Comparison of ENCODE assay signal across 17 mouse cellular contexts in the genomic region with DNA sequence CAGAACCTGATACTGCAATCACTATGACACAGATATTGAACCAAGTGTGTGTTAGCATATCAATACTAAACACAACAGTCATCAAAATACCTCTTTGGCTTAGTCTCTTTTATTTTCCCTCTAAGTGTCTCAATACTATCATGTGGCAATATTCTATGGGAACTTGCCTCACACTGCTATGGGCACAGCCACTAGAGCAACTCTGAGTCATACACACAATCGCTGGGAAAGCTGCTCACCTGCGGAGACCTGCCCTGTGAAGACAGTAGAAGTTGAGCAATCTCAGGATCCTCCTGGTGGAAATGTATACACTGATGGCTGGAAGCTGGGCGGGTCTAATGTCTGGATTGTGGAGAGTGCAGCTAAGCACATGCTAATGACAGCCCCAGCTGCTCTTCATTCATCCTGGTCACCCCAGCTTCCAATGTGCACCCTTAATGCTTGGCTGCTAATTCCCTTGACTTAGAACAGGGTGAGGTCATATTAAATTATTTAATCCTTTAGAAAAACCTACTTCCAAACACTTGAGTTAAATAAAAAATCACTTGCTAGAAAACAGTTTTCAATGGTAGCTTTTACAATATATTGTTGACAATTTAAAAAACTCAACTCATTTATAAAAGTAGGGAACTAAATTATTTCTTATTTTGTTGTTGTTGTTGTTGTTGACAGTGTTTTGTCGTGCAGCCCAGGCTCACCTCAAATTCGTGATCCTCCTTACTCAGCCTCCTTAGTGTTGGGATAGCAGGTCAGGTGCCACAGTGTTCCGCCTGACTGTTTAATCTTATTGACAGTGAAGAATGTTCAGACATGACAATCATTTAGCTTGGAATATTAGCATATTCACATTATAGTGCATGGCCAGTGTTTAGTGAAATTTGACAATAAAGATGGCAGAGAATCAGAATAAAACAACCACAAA.
DNase-seq lines count a peak whose midpoint lies in the region; ATAC-seq lines count a peak whose summit lies in the region.
"Had no signal": no experiment of that assay in that cellular context is flagged by ENCODE, and none has a peak within 500 bp of the region (broad histone marks: within the 10 kb centered on the region; RNA-seq: fewer than 3 reads in every experiment).

No protein-coding gene starts in this region.

- no peaks in the 10 kb centered on the region for H3K9me3 ChIP-seq in embryonic facial prominence, embryonic 14.5 days (ENCODE audit: control insufficient read depth, low read length)
- H3K9me3 ChIP-seq in embryonic facial prominence, embryonic 10.5 days, result no peaks in the 10 kb centered on the region
- H3K9me3 ChIP-seq in kidney, embryonic 14.5 days (ENCODE audit: control insufficient read depth, low read length), result no peaks in the 10 kb centered on the region
- no peaks in the 10 kb centered on the region for H3K9me3 ChIP-seq in midbrain, embryonic 15.5 days
- H3K9me3 ChIP-seq in limb, embryonic 10.5 days (replicated peaks), result no peaks in the 10 kb centered on the region
- H3K9me3 ChIP-seq: heart, embryonic 15.5 days; limb, embryonic 15.5 days; neural tube, embryonic 12.5 days had no signal

- 74% methylated on average over 6 of the region's 6 CpGs for WGBS in embryonic facial prominence, embryonic 14.5 days
- WGBS in embryonic facial prominence, embryonic 10.5 days, result 77% methylated on average over 6 of the region's 6 CpGs
- 78% methylated on average over 6 of the region's 6 CpGs for WGBS in kidney, embryonic 14.5 days
- 63% methylated on average over 6 of the region's 6 CpGs for WGBS in midbrain, embryonic 15.5 days
- WGBS in limb, embryonic 10.5 days, result 74% methylated on average over 6 of the region's 6 CpGs

- peak; percentile 33 for DNase-seq in embryonic facial prominence, embryonic 14.5 days (ENCODE audit: low spot score)
- DNase-seq in embryonic facial prominence, embryonic 10.5 days (ENCODE audit: low spot score), result no peak
- DNase-seq in kidney, adult 18-20 months, result no peak
- peak; percentile 12 for DNase-seq in adipocyte (ENCODE audit: low spot score)
- DNase-seq in limb, embryonic 10.5 days (ENCODE audit: low spot score), result no peak
- no peak for DNase-seq in adrenal gland, postnatal 10 days
- DNase-seq: lung, adult 18-20 months; lung, postnatal 36 days; thymus, adult 2 months had no signal

- no peaks in the 10 kb centered on the region for H3K36me3 ChIP-seq in embryonic facial prominence, embryonic 14.5 days (ENCODE audit: control insufficient read depth, insufficient read depth, low read length)
- H3K36me3 ChIP-seq in embryonic facial prominence, embryonic 10.5 days (replicated peaks), result no peaks in the 10 kb centered on the region
- no peaks in the 10 kb centered on the region for H3K36me3 ChIP-seq in kidney, embryonic 14.5 days (ENCODE audit: control insufficient read depth, insufficient read depth, low read length)
- no peaks in the 10 kb centered on the region for H3K36me3 ChIP-seq in midbrain, embryonic 15.5 days (replicated peaks)
- H3K36me3 ChIP-seq in limb, embryonic 10.5 days, result no peaks in the 10 kb centered on the region
- H3K36me3 ChIP-seq: G1E; heart, embryonic 15.5 days; limb, embryonic 15.5 days; neural tube, embryonic 12.5 days had no signal

- no peaks in the 10 kb centered on the region for H3K4me1 ChIP-seq in embryonic facial prominence, embryonic 14.5 days (ENCODE audit: control insufficient read depth, insufficient read depth, low read length)
- no peaks in the 10 kb centered on the region for H3K4me1 ChIP-seq in embryonic facial prominence, embryonic 10.5 days
- 0 out of 2 replicates have a peak, but pooled peaks cover 3% of the 10 kb centered on the region for H3K4me1 ChIP-seq in kidney, embryonic 14.5 days (ENCODE audit: control insufficient read depth, insufficient read depth, low read length)
- no peaks in the 10 kb centered on the region for H3K4me1 ChIP-seq in midbrain, embryonic 15.5 days
- no peaks in the 10 kb centered on the region for H3K4me1 ChIP-seq in limb, embryonic 10.5 days
- H3K4me1 ChIP-seq: heart, embryonic 15.5 days; limb, embryonic 15.5 days; neural tube, embryonic 12.5 days had no signal

- no peak overlapping the region for H3K9ac ChIP-seq in embryonic facial prominence, embryonic 14.5 days (ENCODE audit: low read depth, low read length)
- no peak overlapping the region for H3K9ac ChIP-seq in kidney, embryonic 14.5 days (ENCODE audit: low read depth, low read length)
- no peak overlapping the region for H3K9ac ChIP-seq in midbrain, embryonic 15.5 days
- H3K9ac ChIP-seq: heart, embryonic 15.5 days; limb, embryonic 15.5 days; neural tube, embryonic 12.5 days had no signal

- H3K27ac ChIP-seq in embryonic facial prominence, embryonic 14.5 days (replicated peaks; ENCODE audit: low read depth, low read length), result no peak overlapping the region
- no peak overlapping the region for H3K27ac ChIP-seq in embryonic facial prominence, embryonic 10.5 days (replicated peaks)
- no peak overlapping the region for H3K27ac ChIP-seq in kidney, embryonic 14.5 days (ENCODE audit: low read depth, low read length)
- H3K27ac ChIP-seq in midbrain, embryonic 15.5 days, result no peak overlapping the region
- no peak overlapping the region for H3K27ac ChIP-seq in limb, embryonic 10.5 days
- H3K27ac ChIP-seq: heart, embryonic 15.5 days; limb, embryonic 15.5 days; neural tube, embryonic 12.5 days had no signal

- no peak overlapping the region for H3K4me2 ChIP-seq in embryonic facial prominence, embryonic 14.5 days (ENCODE audit: low read depth, low read length)
- H3K4me2 ChIP-seq in kidney, embryonic 14.5 days (replicated peaks; ENCODE audit: low read depth, low read length), result no peak overlapping the region
- no peak overlapping the region for H3K4me2 ChIP-seq in midbrain, embryonic 15.5 days
- H3K4me2 ChIP-seq: heart, embryonic 15.5 days; limb, embryonic 15.5 days; neural tube, embryonic 12.5 days had no signal

- no peak; the same call in 1 of the 2 replicates for ATAC-seq in embryonic facial prominence, embryonic 14.5 days (ENCODE audit: low read depth)
- ATAC-seq in kidney, embryonic 14.5 days (ENCODE audit: low FRiP score, low TSS enrichment), result peak; percentile 48
- peak; percentile 63; the same call in 1 of the 2 replicates for ATAC-seq in midbrain, embryonic 15.5 days (replicated peaks)
- ATAC-seq: CD4-positive, CD25-positive, alpha-beta regulatory T cell, adult 4 months had no signal

- no peak overlapping the region for H3K4me3 ChIP-seq in embryonic facial prominence, embryonic 14.5 days (ENCODE audit: low read depth, low read length)
- H3K4me3 ChIP-seq in embryonic facial prominence, embryonic 10.5 days, result no peak overlapping the region
- no peak overlapping the region for H3K4me3 ChIP-seq in kidney, embryonic 14.5 days (ENCODE audit: low read length)
- H3K4me3 ChIP-seq in midbrain, embryonic 15.5 days, result no peak overlapping the region
- no peak overlapping the region for H3K4me3 ChIP-seq in limb, embryonic 10.5 days
- H3K4me3 ChIP-seq: erythroblast, embryonic 14.5 days; heart, embryonic 15.5 days; limb, embryonic 15.5 days; neural tube, embryonic 12.5 days had no signal

- H3K27me3 ChIP-seq in embryonic facial prominence, embryonic 14.5 days (replicated peaks; ENCODE audit: control insufficient read depth, insufficient read depth, low read length), result no peaks in the 10 kb centered on the region
- no peaks in the 10 kb centered on the region for H3K27me3 ChIP-seq in embryonic facial prominence, embryonic 10.5 days (replicated peaks; ENCODE audit: low read depth, poor library complexity, severe bottlenecking)
- no peaks in the 10 kb centered on the region for H3K27me3 ChIP-seq in kidney, embryonic 14.5 days (ENCODE audit: control insufficient read depth, insufficient read depth, low read length)
- H3K27me3 ChIP-seq in midbrain, embryonic 15.5 days (replicated peaks), result no peaks in the 10 kb centered on the region
- H3K27me3 ChIP-seq in limb, embryonic 10.5 days (ENCODE audit: low read depth, poor library complexity, severe bottlenecking), result no peaks in the 10 kb centered on the region
- H3K27me3 ChIP-seq: heart, embryonic 15.5 days; limb, embryonic 15.5 days; neural tube, embryonic 12.5 days had no signal

Comparison
In these comparisons a context has a peak if more than half of its experiments do, and no peak if none do; other contexts are left out.
1. DNase-seq: peak in embryonic facial prominence, embryonic 14.5 days (single experiment) and adipocyte (single experiment); none in embryonic facial prominence, embryonic 10.5 days (single experiment), kidney, adult 18-20 months (single experiment), limb, embryonic 10.5 days (single experiment) and adrenal gland, postnatal 10 days (single experiment).